Mouse (Mus musculus): ENCODE data around the gene Cacnb2. TPM values are rescaled to one million over a fixed set of nuclear protein-coding genes. Genes with fewer than 3 reads are reported as not detected.

Cacnb2 gene
- total and polyA plus RNA-seq, 3 experiments, result not detected

DNA sequence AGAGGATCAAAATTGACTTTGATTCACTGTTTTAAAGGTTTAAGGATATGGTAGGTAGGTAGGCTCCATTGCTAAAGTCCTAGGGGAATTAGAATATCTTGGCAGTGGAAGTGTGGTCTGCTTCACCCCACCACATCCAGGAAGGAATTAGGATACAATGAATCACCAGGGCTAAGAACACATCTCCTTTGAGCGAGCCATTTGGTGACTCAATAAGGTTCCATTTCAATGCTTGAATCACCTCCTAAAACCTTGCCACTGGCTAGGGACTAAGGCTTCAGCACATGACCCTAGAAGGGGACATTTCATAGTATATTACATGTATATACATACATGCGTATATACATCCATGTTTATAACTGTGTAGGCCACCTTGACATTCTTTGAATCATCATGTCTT lies 30.3 kb downstream of the Cacnb2 start:
- H3K4me1 ChIP-seq (ENCODE audit: control insufficient read depth in 1 of 2, insufficient read depth in 2 of 2, low read length in 2 of 2), result no peaks in the 10 kb centered on the region
- H3K27ac ChIP-seq (ENCODE audit: control insufficient read depth, low read depth, low read length), result no peak overlapping the region
- TF ChIP-seq E2F4 (IDR thresholded peaks at IDR 0.05; ENCODE audit: borderline replicate concordance, low read depth, low read length) (no peak), CHD1 (IDR thresholded peaks at IDR 0.05; ENCODE audit: low read depth, low read length) (no peak), TBP (IDR thresholded peaks at IDR 0.05; ENCODE audit: low read depth, low read length) (no peak), MXI1 (IDR thresholded peaks at IDR 0.05; ENCODE audit: low read depth, low read length) (no peak), NELFE (IDR thresholded peaks at IDR 0.05; ENCODE audit: low read depth, low read length) (no peak), POLR2AphosphoS2 (IDR thresholded peaks at IDR 0.05; ENCODE audit: low read length) (no peak), POLR2A (IDR thresholded peaks at IDR 0.05; ENCODE audit: control insufficient read depth in 1 of 2, insufficient read depth in 1 of 2, low read depth in 1 of 2, low read length in 2 of 2, poor library complexity in 1 of 2) (no peak), BHLHE40 (IDR thresholded peaks at IDR 0.05; ENCODE audit: borderline replicate concordance, low read depth, low read length) (no peak), MEF2A (IDR thresholded peaks at IDR 0.05; ENCODE audit: extremely low read depth, insufficient replicate concordance, low read depth, low read length, poor library complexity, severe bottlenecking) (no peak), RAD21 (IDR thresholded peaks at IDR 0.05; ENCODE audit: low read depth, low read length) (no peak), UBTF (IDR thresholded peaks at IDR 0.05; ENCODE audit: borderline replicate concordance, insufficient read depth, low read depth, low read length) (no peak)
- DNase-seq (ENCODE audit: low read depth, low spot score), result no peak
- no peaks in the 10 kb centered on the region for H3K9me3 ChIP-seq (replicated peaks; ENCODE audit: insufficient read depth, low read length)
- peaks cover 0 to 4% of the 10 kb centered on the region in 2 experiments; a peak in 2 of 4 replicates for H3K36me3 ChIP-seq (ENCODE audit: control insufficient read depth in 1 of 2, insufficient read depth in 2 of 2, low read length in 2 of 2)
- no peaks in the 10 kb centered on the region for H3K79me2 ChIP-seq (ENCODE audit: control insufficient read depth, insufficient read depth, low read length, poor library complexity)
- H3K27me3 ChIP-seq (ENCODE audit: control insufficient read depth in 1 of 2, insufficient read depth in 2 of 2, low read length in 2 of 2), result no peaks in the 10 kb centered on the region
- H3K9ac ChIP-seq (ENCODE audit: control insufficient read depth, low read depth, low read length, poor library complexity, severe bottlenecking), result no peak overlapping the region
- H3K4me3 ChIP-seq (ENCODE audit: control insufficient read depth in 1 of 2, insufficient read depth in 1 of 2, low read depth in 2 of 2, low read length in 2 of 2), result no peak overlapping the region

DNA sequence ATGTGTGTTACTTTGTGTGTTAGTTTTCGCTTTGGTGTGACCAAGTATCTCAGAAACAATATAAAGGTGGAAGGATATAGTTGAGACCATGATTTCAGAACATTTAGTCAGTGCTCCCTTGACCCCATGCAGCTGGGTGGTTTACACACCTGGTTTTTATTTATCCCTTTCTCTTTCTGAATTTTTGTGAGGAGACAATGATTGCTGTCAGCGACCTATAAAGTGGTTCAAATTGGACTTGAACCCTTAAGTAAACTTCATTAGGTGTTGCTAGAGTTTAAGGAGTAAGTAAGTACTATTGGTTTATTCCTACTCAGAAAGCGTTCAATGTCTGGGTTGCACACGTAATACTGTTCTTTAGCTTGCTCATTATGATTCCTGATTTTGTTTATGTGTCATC lies 36.4 kb downstream of the Cacnb2 start:
- Histone ChIP-seq H3K4me1 (ENCODE audit: control insufficient read depth in 1 of 2, insufficient read depth in 2 of 2, low read length in 2 of 2) (no peaks in the 10 kb centered on the region), H3K9me3 (replicated peaks; ENCODE audit: insufficient read depth, low read length) (no peaks in the 10 kb centered on the region)

DNA sequence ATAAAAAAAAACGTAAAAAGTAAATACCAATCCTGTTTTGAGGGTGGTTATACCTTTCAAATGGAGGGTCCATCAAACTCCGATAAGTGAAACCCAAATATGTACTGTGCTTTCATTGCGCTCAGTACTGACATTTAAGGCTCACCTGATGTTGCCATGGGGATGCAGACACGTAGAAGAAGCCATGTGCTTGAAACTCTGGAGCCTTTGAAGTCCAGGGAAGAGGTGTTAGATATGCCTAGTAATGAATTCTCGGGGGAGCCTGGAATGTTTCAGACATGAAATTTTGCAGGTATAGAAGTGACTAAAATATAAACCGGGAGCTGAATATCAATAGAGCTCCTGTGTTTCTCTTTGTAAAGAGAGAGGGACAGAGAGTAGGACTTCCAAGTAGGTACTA lies 37.0 kb downstream of the Cacnb2 start:
- peaks cover 0 to 3% of the 10 kb centered on the region in 2 experiments; a peak in 1 of 4 replicates for H3K27me3 ChIP-seq (ENCODE audit: control insufficient read depth in 1 of 2, insufficient read depth in 2 of 2, low read length in 2 of 2)
- H3K36me3 ChIP-seq (ENCODE audit: control insufficient read depth in 1 of 2, insufficient read depth in 2 of 2, low read length in 2 of 2), result no peaks in the 10 kb centered on the region
- H3K4me3 ChIP-seq (ENCODE audit: control insufficient read depth in 1 of 2, insufficient read depth in 1 of 2, low read depth in 2 of 2, low read length in 2 of 2), result no peak overlapping the region
- H3K4me1 ChIP-seq (ENCODE audit: control insufficient read depth in 1 of 2, insufficient read depth in 2 of 2, low read length in 2 of 2), result no peaks in the 10 kb centered on the region
- no peak overlapping the region for H3K9ac ChIP-seq (ENCODE audit: control insufficient read depth, low read depth, low read length, poor library complexity, severe bottlenecking)
- no peak for DNase-seq (ENCODE audit: low read depth, low spot score)
- H3K9me3 ChIP-seq (replicated peaks; ENCODE audit: insufficient read depth, low read length), result no peaks in the 10 kb centered on the region
- no peaks in the 10 kb centered on the region for H3K79me2 ChIP-seq (ENCODE audit: control insufficient read depth, insufficient read depth, low read length, poor library complexity)
- no peak overlapping the region for H3K27ac ChIP-seq (ENCODE audit: control insufficient read depth, low read depth, low read length)
- no peak for TF ChIP-seq TBP (IDR thresholded peaks at IDR 0.05; ENCODE audit: low read depth, low read length)
- no peak for TF ChIP-seq UBTF (IDR thresholded peaks at IDR 0.05; ENCODE audit: borderline replicate concordance, insufficient read depth, low read depth, low read length)
- no peak for TF ChIP-seq NRF1 (IDR thresholded peaks at IDR 0.05; ENCODE audit: insufficient read depth, low read depth, low read length, poor library complexity, severe bottlenecking)
- TF ChIP-seq TAL1 (IDR thresholded peaks at IDR 0.05; ENCODE audit: low read length), result no peak
- TF ChIP-seq CHD2 (IDR thresholded peaks at IDR 0.05; ENCODE audit: low read length), result no peak
- no peak for TF ChIP-seq MAFK (IDR thresholded peaks at IDR 0.05; ENCODE audit: borderline replicate concordance, low read depth, low read length)
- no peak for TF ChIP-seq BHLHE40 (IDR thresholded peaks at IDR 0.05; ENCODE audit: borderline replicate concordance, low read depth, low read length)
- no peak for TF ChIP-seq CHD1 (IDR thresholded peaks at IDR 0.05; ENCODE audit: low read depth, low read length)
- no peak for TF ChIP-seq MEF2A (IDR thresholded peaks at IDR 0.05; ENCODE audit: extremely low read depth, insufficient replicate concordance, low read depth, low read length, poor library complexity, severe bottlenecking)
- no peak for TF ChIP-seq USF2 (IDR thresholded peaks at IDR 0.05; ENCODE audit: borderline replicate concordance in 1 of 2, insufficient read depth in 1 of 2, low read depth in 1 of 2, low read length in 2 of 2)
- TF ChIP-seq ZMIZ1 (IDR thresholded peaks at IDR 0.05; ENCODE audit: low read depth, low read length), result no peak
- no peak for TF ChIP-seq POLR2AphosphoS2 (IDR thresholded peaks at IDR 0.05; ENCODE audit: low read length)
- TF ChIP-seq NELFE (IDR thresholded peaks at IDR 0.05; ENCODE audit: low read depth, low read length), result no peak
- no peak for TF ChIP-seq ZC3H11A (IDR thresholded peaks at IDR 0.05; ENCODE audit: low read depth, low read length)
- TF ChIP-seq MYC (IDR thresholded peaks at IDR 0.05; ENCODE audit: low read depth, low read length), result no peak
- no peak for TF ChIP-seq RAD21 (IDR thresholded peaks at IDR 0.05; ENCODE audit: low read depth, low read length)
- TF ChIP-seq ELF1 (IDR thresholded peaks at IDR 0.05; ENCODE audit: low read depth, low read length), result no peak
- no peak for TF ChIP-seq ETS1 (IDR thresholded peaks at IDR 0.05; ENCODE audit: low read depth, low read length)

More for the DNA sequence above, 36.4 kb downstream of the Cacnb2 start:
- H3K79me2 ChIP-seq (ENCODE audit: control insufficient read depth, insufficient read depth, low read length, poor library complexity), result no peaks in the 10 kb centered on the region
- no peaks in the 10 kb centered on the region for H3K36me3 ChIP-seq (ENCODE audit: control insufficient read depth in 1 of 2, insufficient read depth in 2 of 2, low read length in 2 of 2)
- no peak overlapping the region for H3K27ac ChIP-seq (ENCODE audit: control insufficient read depth, low read depth, low read length)
- DNase-seq (ENCODE audit: low read depth, low spot score), result no peak
- H3K4me3 ChIP-seq (ENCODE audit: control insufficient read depth in 1 of 2, insufficient read depth in 1 of 2, low read depth in 2 of 2, low read length in 2 of 2), result no peak overlapping the region
- no peak overlapping the region for H3K9ac ChIP-seq (ENCODE audit: control insufficient read depth, low read depth, low read length, poor library complexity, severe bottlenecking)
- peaks cover 0 to 3% of the 10 kb centered on the region in 2 experiments; a peak in 1 of 4 replicates for H3K27me3 ChIP-seq (ENCODE audit: control insufficient read depth in 1 of 2, insufficient read depth in 2 of 2, low read length in 2 of 2)
- TF ChIP-seq MYC (IDR thresholded peaks at IDR 0.05; ENCODE audit: low read depth, low read length) (no peak), RAD21 (IDR thresholded peaks at IDR 0.05; ENCODE audit: low read depth, low read length) (no peak), MXI1 (IDR thresholded peaks at IDR 0.05; ENCODE audit: low read depth, low read length) (no peak), ZMIZ1 (IDR thresholded peaks at IDR 0.05; ENCODE audit: low read depth, low read length) (no peak), MYB (IDR thresholded peaks at IDR 0.05; ENCODE audit: low read depth, low read length) (no peak), MEF2A (IDR thresholded peaks at IDR 0.05; ENCODE audit: extremely low read depth, insufficient replicate concordance, low read depth, low read length, poor library complexity, severe bottlenecking) (no peak), MAX (IDR thresholded peaks at IDR 0.05; ENCODE audit: low read length) (no peak)

All from MEL (cell line).